Mouse (Mus musculus): Measurements from ENCODE around the gene Cdc42bpa.

Cdc42bpa gene

GRCm38 (mm10) chr1:180191651-180192220, 231.5 kb downstream of the Cdc42bpa start:
- DNase-seq (ENCODE audit: low spot score in 2 of 2) = no peak

GRCm38 (mm10) chr1:180192866-180193265, 232.6 kb downstream of the Cdc42bpa start:
- no peak for DNase-seq (ENCODE audit: low spot score in 2 of 2)

GRCm38 (mm10) chr1:180193391-180193935, 233.2 kb downstream of the Cdc42bpa start:
- DNase-seq (ENCODE audit: low spot score in 2 of 2) = no peak

GRCm38 (mm10) chr1:180194048-180194447, 233.8 kb downstream of the Cdc42bpa start:
- no peak for DNase-seq (ENCODE audit: low spot score in 2 of 2)

GRCm38 (mm10) chr1:180194781-180195471, 234.7 kb downstream of the Cdc42bpa start:
- peak in 1 of 2 experiments; percentile 24 for DNase-seq (ENCODE audit: low spot score in 2 of 2)

- peak; percentile 94 for DNase-seq (ENCODE audit: low spot score in 2 of 2)
Observed at GRCm38 (mm10) chr1:180195703-180196381, 235.6 kb downstream of the Cdc42bpa start.

GRCm38 (mm10) chr1:180196508-180196907, 236.2 kb downstream of the Cdc42bpa start:
- no peak for DNase-seq (ENCODE audit: low spot score in 2 of 2)

GRCm38 (mm10) chr1:180197956-180198355, 237.7 kb downstream of the Cdc42bpa start:
- DNase-seq (ENCODE audit: low spot score in 2 of 2) = no peak

- no peak for DNase-seq (ENCODE audit: low spot score in 2 of 2)
Observed at GRCm38 (mm10) chr1:180198959-180199714, 238.9 kb downstream of the Cdc42bpa start, which contains the start of gene Coq8a. TSS of gene Coq8a (minus strand) at chr1:180199602.

GRCm38 (mm10) chr1:180199715-180200050, 239.4 kb downstream of the Cdc42bpa start:
- DNase-seq (ENCODE audit: low spot score in 2 of 2) = no peak

- no peak for DNase-seq (ENCODE audit: low spot score in 2 of 2)
Observed at GRCm38 (mm10) chr1:180200722-180201121, 240.4 kb downstream of the Cdc42bpa start.

- DNase-seq (ENCODE audit: low spot score in 2 of 2) = no peak
Observed at GRCm38 (mm10) chr1:180208370-180208769, 248.1 kb downstream of the Cdc42bpa start.

GRCm38 (mm10) chr1:180210031-180210432, 249.8 kb downstream of the Cdc42bpa start:
- DNase-seq (ENCODE audit: low spot score in 2 of 2) = no peak

GRCm38 (mm10) chr1:180210781-180211271, 250.6 kb downstream of the Cdc42bpa start:
- DNase-seq (ENCODE audit: low spot score in 2 of 2) = no peak

- no peak for DNase-seq (ENCODE audit: low spot score in 2 of 2)
Observed at GRCm38 (mm10) chr1:180212911-180213310, 252.6 kb downstream of the Cdc42bpa start.

GRCm38 (mm10) chr1:180215044-180215443, 254.8 kb downstream of the Cdc42bpa start:
- peak; percentile 26 to 63 for DNase-seq (ENCODE audit: low spot score in 2 of 2)
